Mouse (Mus musculus) limb, embryonic 14.5 days (tissue): Measurements from ENCODE around the gene Acot3. TPM values are rescaled to one million over a fixed set of nuclear protein-coding genes. Genes with fewer than 3 reads are reported as not detected.
"Not testable (repeated sequence)": the region's sequence is repeated elsewhere in the genome, so short reads cannot be mapped to it uniquely, and the experiment has no call there.

Experiments used
- ATAC-seq: fragments of 200-750 bp; cut with Nextera tagmentation; 2 replicates; pipeline ENCODE4 v1.8.0; 2017; ENCODE audit warnings: low read depth, moderate number of reproducible peaks, moderate TSS enrichment; ENCODE audit not compliant: low FRiP score
- DNase-seq: peaks from one replicate; pipeline ENCODE4 v3.0.0-alpha.2; 2015; ENCODE audit warnings: low spot score
- H3K27ac ChIP-seq: fragments of 300-500 bp; sonication (generic); replicated peaks from 2 replicates; pipeline ENCODE4 v1.5.1; 2014; ENCODE audit warnings: low read depth, mild to moderate bottlenecking, low read length, moderate library complexity, mixed read lengths
- H3K27me3 ChIP-seq: fragments of 300-500 bp; sonication (generic); 2 replicates; pipeline ENCODE4 v1.6.1; 2014; ENCODE audit warnings: low read length, mixed read lengths; ENCODE audit not compliant: control insufficient read depth, insufficient read depth
- H3K36me3 ChIP-seq: fragments of 300-500 bp; sonication (generic); 2 replicates; pipeline ENCODE4 v1.6.1; 2014; ENCODE audit warnings: mild to moderate bottlenecking, low read length, moderate library complexity, mixed read lengths; ENCODE audit not compliant: control insufficient read depth, insufficient read depth
- H3K4me1 ChIP-seq: fragments of 300-500 bp; sonication (generic); 2 replicates; pipeline ENCODE4 v1.6.1; 2014; ENCODE audit warnings: antibody characterized with exemption, low read length, mixed read lengths; ENCODE audit not compliant: control insufficient read depth, insufficient read depth
- H3K4me2 ChIP-seq: fragments of 300-500 bp; sonication (generic); replicated peaks from 2 replicates; pipeline ENCODE4 v1.6.1; 2014; ENCODE audit warnings: low read depth, mild to moderate bottlenecking, low read length, moderate library complexity; ENCODE audit not compliant: severe bottlenecking
- H3K4me3 ChIP-seq: fragments of 300-500 bp; sonication (generic); replicated peaks from 2 replicates; pipeline ENCODE4 v1.5.1; 2014; ENCODE audit warnings: low read length
- H3K9ac ChIP-seq: fragments of 300-500 bp; sonication (generic); 2 replicates; pipeline ENCODE4 v1.6.1; 2014; ENCODE audit warnings: mild to moderate bottlenecking, low read depth, low read length, moderate library complexity; ENCODE audit not compliant: severe bottlenecking
- H3K9me3 ChIP-seq: fragments of 300-500 bp; sonication (generic); 2 replicates; pipeline ENCODE4 v1.6.1; 2016; ENCODE audit warnings: low read length; ENCODE audit not compliant: control insufficient read depth
- POLR2A ChIP-seq: fragments of 200-500 bp; IDR thresholded peaks from 2 replicates; pipeline ENCODE4 v1.8.0; 2012; ENCODE audit warnings: inconsistent platforms, mild to moderate bottlenecking, moderate library complexity, borderline replicate concordance; ENCODE audit not compliant: insufficient read depth, insufficient read length; ENCODE audit errors: extremely low read depth
- WGBS: fragments of 180-500 bp; shearing (Covaris S2); extraction: QIAGEN DNeasy Blood & Tissue Kit; methylation state at CpG from one replicate; pipeline ENCODE4 v1.1.7; 2014; 5-methylcytosine and 5-hydroxymethylcytosine counted together
- polyA plus RNA-seq, 2 experiments: library from polyadenylated mRNA; depleted of rRNA in 1 of 2; stranded (reverse) in 1 of 2; unstranded in 1 of 2; fragments of >200 nt; fragmentation: Nextera tagmentation in 1 of 2; extraction: Ambion mirVana in 1 of 2; gene quantifications; 2 replicates each; pipeline versions ENCODE4 v1.2.1 to v1.2.3; 2012 to 2014

Gene Acot3
- polyA plus RNA-seq, 2 experiments, result 0.01 TPM; not detected in 1

- DNase-seq (no peak), ATAC-seq (no peak)
- no peak overlapping the region for H3K9ac ChIP-seq
- no peak overlapping the region for H3K4me3 ChIP-seq
- H3K27ac ChIP-seq, result no peak overlapping the region
- H3K4me1 ChIP-seq, result no peaks in the 10 kb centered on the region
- TF ChIP-seq POLR2A, result no peak
- no peaks in the 10 kb centered on the region for H3K27me3 ChIP-seq
- WGBS, result 79% methylated on average over 9 of the region's 9 CpGs
- H3K4me2 ChIP-seq, result no peak overlapping the region
- no peaks in the 10 kb centered on the region for H3K36me3 ChIP-seq
- no peaks in the 10 kb centered on the region for H3K9me3 ChIP-seq
Observed at GRCm38 (mm10) chr12:84023052-84023745, 28.7 kb upstream of the Acot3 start.

GRCm38 (mm10) chr12:84025888-84026287, 26.1 kb upstream of the Acot3 start:
- no peak for DNase-seq
- no peak for ATAC-seq
- no peak for TF ChIP-seq POLR2A
- no peak overlapping the region for H3K4me3 ChIP-seq
- no peak overlapping the region for H3K9ac ChIP-seq
- no peak overlapping the region for H3K4me2 ChIP-seq
- H3K9me3 ChIP-seq, result no peaks in the 10 kb centered on the region
- no peaks in the 10 kb centered on the region for H3K4me1 ChIP-seq
- no peak overlapping the region for H3K27ac ChIP-seq
- H3K36me3 ChIP-seq, result no peaks in the 10 kb centered on the region
- 77% methylated on average over 7 of the region's 7 CpGs for WGBS
- H3K27me3 ChIP-seq, result no peaks in the 10 kb centered on the region

- H3K27ac ChIP-seq, result not testable (repeated sequence)
Observed at GRCm38 (mm10) chr12:84028328-84028727, 23.6 kb upstream of the Acot3 start.

GRCm38 (mm10) chr12:84029043-84029442, 22.9 kb upstream of the Acot3 start:
- not testable (repeated sequence) for ATAC-seq, H3K27me3 ChIP-seq, H3K27ac ChIP-seq, H3K4me1 ChIP-seq, H3K9ac ChIP-seq, DNase-seq, H3K36me3 ChIP-seq, H3K4me2 ChIP-seq, H3K9me3 ChIP-seq, H3K4me3 ChIP-seq
- 86% methylated on average over 1 of the region's 1 CpGs for WGBS

More at GRCm38 (mm10) chr12:84028328-84028727, 23.6 kb upstream of the Acot3 start:
- not testable (repeated sequence) for H3K4me2 ChIP-seq, H3K4me1 ChIP-seq, ATAC-seq, H3K27me3 ChIP-seq, H3K9me3 ChIP-seq, H3K4me3 ChIP-seq, H3K36me3 ChIP-seq, DNase-seq, H3K9ac ChIP-seq
- WGBS, result 66% methylated on average over 3 of the region's 3 CpGs

GRCm38 (mm10) chr12:84030659-84031332, 21.1 kb upstream of the Acot3 start:
- Histone ChIP-seq H3K4me3 (no peak overlapping the region), H3K36me3 (no peaks in the 10 kb centered on the region), H3K4me1 (no peaks in the 10 kb centered on the region), H3K27ac (no peak overlapping the region), H3K9ac (no peak overlapping the region), H3K4me2 (no peak overlapping the region), H3K9me3 (no peaks in the 10 kb centered on the region), H3K27me3 (no peaks in the 10 kb centered on the region)
- TF ChIP-seq POLR2A, result no peak
- peak; percentile 78 for DNase-seq
- no peak for ATAC-seq
- WGBS, result 74% methylated on average over 4 of the region's 4 CpGs
